Mouse (Mus musculus): Measurements from ENCODE around the gene Gpr84.
"Not testable (repeated sequence)": the region's sequence is repeated elsewhere in the genome, so short reads cannot be mapped to it uniquely, and the experiment has no call there.

- TF ChIP-seq CTCF (IDR thresholded peaks at IDR 0.05; ENCODE audit: borderline replicate concordance, insufficient read depth, low read depth, low read length); POLR2A (IDR thresholded peaks at IDR 0.05; ENCODE audit: borderline replicate concordance, insufficient read depth, low read length): not testable (repeated sequence)
Measured at GRCm38 (mm10) chr15:103275943-103276342, 34.5 kb downstream of the Gpr84 start.

Measured in cerebellum, adult 2 months (tissue).